Mouse (Mus musculus): ENCODE results near the gene Blnk.

Gene Blnk

GRCm38 (mm10) chr19:40998469-40999170 is 4.3 kb upstream of the Blnk start:
- DNase-seq: no peak

DNA sequence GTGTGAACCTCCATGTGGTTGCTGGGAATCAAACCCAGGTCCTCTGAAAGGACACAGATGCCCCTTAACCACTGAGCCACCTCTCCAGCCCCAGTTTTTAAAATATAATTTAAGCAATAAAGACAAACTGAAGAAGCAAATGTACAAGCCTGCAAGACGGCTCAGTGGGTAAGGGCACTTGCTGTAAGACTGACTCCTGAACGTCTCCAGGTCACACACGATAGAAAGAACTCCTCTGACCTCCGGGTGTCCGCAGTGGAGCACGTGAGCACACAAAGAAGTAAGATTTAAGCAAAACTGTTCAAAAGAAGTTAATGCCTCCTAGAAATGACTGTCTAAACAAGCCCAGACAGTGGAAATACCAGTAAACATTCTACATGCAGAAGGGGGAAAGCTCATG is 2.4 kb upstream of the Blnk start:
- no peak for DNase-seq

GRCm38 (mm10) chr19:40995449-40996401 is 1.4 kb upstream of the Blnk start:
- DNase-seq: no peak

DNA sequence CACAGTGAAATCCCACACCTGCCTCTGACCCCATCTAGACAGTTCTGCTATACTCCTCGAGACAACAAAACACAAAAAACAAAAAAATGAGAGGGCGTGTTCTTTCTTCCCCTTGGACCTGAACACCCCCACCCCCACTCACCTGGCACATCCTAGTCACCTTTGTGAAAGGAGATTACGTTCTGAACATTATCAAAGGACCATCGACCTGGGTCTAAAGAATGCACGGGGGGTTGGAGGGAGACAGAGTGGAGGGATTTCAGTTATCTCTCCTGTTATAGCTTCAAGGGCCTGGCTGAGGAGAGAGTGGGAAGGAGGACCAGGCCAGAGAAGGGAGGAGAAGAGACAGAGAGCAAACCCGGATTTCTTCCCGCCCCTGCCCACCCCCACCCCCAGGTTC is 576 bp upstream of the Blnk start:
- DNase-seq: no peak

DNA sequence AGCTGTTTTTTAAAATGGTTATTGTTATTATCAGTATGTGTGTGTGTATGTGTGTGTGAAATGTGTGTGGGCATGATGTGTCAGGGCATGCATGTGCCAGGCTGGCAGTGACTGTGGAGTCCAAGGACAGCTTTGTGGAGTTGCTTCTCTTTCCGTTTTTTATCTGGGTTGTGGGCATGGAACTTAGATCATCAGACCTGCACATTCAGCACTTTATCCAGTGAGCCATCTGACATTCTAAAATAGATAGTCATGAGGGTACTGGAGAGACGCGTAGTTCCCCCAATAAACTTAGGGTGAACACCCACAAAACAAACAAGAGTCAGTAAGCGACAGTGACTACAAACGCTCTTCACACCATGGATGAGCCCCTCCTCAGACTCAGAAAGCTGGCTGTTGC is 979 bp downstream of the Blnk start:
- no peak for DNase-seq

DNA sequence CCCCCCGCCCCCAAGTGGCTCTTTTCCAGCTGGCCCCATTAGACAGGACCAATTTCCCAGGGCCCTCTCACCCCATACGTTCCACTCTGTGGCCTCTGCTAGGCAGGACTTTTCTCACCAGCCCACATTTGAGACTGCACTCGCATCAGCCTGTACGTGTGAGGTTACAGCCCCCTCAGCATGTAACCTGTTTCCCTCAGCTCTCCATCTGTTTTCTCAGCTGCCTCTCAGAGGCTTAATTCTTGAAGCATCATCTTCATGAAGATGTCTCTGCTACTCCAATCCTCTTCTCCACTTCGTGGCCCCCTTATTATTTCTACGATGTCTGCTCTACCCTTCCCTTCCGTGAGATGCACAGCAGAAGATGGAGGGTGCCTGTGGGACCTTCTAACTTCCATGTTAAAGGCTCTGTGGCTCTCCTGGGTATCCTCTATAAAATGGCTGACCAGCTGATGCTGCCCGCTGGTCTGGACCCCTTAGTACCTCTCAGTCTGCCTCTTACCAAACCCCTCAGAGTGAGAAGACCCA is 1.8 kb downstream of the Blnk start:
- no peak for DNase-seq

DNA sequence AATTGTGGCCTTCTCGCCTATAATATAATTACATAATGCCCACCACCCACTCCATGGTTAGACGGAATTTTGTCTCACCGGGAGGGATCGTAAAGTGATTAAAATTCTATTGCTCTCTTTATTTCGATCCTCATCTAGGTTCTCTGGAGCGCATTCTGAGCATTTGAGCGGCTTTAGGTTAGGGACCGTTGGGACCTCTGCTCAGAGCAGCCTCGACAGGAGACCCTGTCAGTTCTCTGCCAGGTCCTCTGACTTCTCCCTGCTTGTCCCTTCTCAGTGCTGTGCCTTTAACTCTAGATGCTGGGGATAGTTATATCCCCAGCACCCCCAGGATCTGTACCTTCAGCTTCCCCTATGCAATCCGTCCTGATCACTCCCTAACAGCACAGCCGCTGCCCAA is 2.2 kb downstream of the Blnk start:
- no peak for DNase-seq

DNA sequence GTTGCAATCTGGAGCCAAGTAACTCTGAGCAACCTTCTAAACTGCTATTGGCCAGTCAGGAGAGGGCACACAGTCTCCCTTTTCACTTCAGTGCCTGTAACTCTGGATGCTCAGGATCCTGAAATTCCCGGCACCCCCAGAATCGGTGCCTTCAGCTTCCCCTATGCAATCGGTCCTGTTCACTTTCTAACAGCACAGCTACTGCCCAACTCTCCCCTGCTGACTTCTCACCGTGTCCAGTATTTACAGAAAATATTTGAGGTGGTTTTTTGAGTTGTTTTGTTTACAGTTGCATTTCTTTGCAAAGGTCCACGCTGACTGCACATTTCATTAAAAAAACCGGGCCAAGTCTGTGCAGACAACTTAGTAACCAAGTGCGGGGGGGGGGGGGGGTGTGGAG is 2.7 kb downstream of the Blnk start:
- DNase-seq: no peak

DNA sequence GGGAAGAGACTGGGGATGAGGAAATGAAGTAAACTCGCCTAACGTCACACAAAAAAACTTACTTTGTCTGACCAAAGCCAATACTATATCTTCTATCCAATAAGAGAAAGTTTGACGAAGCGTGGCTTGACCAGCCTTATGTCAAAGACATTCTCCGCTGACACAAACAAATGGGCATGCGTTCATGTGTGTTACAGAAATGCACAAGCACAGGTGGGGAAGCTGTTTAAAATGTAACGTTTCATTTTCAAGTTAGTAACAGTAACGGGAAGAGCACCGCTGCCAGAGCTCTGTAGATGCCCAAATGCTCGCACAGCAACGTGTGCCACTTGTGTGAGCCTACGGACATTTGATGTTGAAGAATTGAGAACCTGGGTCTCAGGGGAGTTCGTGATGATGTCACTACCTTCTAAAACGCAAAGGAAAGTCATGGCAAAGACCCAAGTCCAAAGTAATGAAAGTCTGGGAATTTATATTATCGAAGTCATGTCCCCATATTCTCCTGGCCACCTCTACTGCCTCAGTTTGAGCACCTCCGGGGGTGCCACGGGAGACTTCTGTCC is 3.5 kb downstream of the Blnk start:
- DNase-seq: no peak

GRCm38 (mm10) chr19:40989961-40990600 is 4.3 kb downstream of the Blnk start:
- no peak for DNase-seq

- DNase-seq: no peak
Observed at GRCm38 (mm10) chr19:40988856-40989255, 5.5 kb downstream of the Blnk start.

DNA sequence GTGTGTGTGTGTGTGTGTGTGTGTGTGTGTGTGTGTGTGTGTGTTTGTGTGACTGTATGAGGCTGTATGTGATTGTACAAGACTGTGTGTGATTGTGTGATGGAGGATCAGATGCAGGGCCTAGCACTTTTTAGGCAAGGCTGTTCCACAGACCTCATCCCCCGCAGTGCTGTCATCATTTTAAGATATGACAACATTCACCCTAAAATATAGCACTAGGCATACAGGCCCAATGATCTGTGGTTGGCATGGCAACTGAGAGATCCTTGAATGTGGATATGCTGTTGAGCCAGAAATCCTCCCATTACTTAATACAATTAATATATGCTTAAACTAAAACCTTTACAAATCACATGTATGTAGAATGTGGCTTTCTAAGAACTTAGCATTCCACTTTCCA is 9.8 kb downstream of the Blnk start:
- DNase-seq: no peak

DNA sequence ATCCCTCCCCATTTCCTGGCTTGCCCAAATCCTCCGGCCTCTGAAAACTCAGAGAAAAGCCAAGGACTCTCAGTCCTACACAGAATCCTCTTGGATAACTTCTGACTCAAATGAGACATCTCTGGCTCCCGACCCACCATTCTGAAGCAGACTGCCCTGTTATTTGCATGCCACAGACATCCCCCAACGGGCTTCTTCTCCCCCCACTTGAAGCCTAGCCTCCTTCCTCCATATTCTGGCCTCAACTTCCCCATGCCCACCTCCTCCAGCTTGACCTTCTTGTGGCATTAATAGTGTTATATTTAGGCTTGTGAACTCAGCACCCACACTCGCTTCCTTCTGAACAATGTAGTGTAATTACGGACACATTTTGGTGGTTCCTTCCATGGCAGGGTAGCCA is 13.7 kb downstream of the Blnk start:
- no peak for DNase-seq

DNA sequence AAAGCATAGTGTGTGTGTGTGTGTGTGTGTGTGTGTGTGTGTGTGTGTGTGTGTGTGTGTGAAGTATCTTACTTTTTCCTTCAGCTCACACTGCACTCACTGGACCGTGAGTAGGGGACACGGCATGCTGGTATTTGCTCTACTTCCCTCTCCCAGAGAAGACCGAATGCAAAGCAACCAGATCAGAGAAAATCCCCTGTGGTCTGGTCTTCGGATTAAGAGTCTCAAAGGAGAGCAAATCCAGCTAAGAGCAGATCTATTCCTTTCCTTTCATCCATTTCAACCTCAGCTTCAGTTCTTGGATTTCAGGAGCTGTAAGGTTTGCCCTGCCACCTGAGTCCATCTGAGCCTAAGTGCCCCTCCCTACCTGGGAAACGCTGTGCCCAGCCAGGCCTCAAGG is 16.3 kb downstream of the Blnk start:
- DNase-seq: no peak

DNA sequence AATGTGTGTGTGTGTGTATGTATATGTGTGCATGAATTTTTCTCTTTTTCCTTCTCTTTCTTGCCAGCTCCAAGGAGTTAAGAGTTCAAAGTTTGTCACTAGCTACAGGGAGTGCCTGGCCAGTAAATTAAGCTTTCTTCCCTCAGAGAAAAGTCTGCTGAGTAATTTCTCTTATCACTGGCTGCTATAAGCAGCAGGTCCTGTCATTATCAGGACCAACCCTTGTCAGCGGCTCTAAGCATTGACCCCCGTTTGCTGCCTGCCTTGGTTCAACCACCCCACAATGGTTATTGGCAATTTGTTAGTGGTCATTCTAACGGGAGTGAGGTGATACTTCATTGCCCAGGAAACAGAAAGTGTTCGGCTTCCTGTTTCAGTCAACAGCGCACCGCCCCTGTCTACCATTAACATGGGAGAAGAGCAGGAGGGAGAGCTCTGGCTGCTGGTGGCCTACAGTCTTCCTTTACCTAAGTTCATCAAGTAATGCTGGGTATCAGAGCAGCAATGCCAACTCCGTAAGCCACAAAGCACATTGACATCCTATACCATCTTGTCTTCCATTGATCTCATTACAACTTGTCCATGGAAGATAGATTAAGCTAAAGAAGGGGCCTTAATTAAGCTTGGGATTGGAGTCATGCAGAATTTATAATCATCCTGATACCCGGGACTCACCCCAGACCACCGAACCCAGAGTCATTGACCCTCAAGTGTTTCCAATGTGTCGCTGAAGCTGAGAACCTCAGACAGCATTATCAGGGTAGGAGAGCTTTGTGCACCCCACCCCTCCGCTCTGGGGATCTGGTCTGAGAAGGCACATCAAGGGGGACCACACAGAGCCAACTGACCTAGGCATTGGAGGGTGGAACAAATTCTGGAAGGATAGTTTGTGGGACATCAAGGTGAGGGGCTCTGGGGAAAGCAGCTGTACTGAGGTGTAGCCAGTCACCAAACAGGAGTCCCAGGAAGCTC is 17.1 kb downstream of the Blnk start:
- no peak for DNase-seq

GRCm38 (mm10) chr19:40971273-40971914 is 22.9 kb downstream of the Blnk start:
- no peak for DNase-seq

DNA sequence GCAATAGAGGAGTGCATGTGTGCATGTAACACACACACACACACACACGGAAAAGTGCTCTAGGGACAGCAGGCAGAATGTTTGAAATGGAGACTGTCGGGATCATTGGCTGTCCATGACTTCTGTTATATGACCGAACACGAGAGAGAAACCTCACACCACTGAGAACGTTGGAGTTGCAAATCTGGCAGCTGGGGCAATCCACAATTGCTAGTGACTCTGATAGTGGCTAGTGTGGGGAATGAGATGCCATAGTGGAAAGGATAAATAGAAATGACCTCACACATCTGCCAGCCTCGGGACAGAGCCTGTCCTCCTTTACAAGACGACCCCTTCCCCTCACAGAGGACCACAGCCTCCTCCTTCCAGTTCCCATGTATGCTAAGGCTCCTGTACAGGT is 23.6 kb downstream of the Blnk start:
- DNase-seq: no peak

DNA sequence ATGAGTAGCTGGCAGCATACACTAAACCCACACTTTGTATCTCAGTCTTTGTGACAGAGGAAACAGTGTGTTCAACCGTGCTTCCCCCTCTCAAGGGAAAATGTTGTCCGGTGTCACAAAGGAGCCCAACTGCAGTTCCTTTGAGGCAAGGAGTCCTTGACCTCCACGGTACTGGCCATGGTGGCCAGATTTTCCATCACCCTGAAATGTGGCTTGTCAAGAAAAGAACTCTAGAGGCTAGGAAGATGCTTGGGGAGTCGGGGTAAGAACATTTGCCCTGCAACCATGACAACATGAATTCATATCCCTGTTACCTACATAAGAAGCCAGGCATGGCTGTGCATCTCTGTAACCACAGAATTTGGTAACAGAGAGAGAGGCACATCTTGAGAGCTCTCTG is 24.0 kb downstream of the Blnk start:
- DNase-seq: no peak

GRCm38 (mm10) chr19:40964936-40965850 is 29.1 kb downstream of the Blnk start:
- DNase-seq: no peak

DNA sequence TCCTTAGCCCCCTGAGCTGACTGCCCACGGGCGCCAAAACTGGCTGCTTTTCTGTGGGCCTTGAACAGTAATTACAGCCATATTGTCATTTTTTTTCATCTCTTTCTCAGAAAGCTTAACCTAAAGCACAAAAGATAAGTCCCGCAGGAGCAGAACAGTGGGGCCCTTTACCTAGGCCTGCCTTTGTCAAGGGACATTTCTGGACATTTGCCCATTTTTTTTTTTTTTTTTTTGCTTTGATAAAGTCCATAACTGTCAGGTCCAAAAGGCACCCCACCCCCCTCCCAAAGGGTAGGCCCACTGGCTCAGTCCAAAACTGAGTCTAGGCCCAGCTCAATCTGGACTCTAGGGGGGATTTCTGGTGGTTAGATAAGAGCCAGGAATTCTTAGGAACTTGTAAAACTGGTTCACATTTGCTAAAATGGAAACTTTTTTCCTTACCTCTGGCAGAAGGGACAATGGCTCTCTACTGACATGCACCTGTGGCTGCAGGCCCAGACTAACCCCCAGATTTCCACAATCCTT is 29.9 kb downstream of the Blnk start:
- no peak for DNase-seq
